Mouse (Mus musculus): Measurements from ENCODE around the gene Glt1d1. TPM values are rescaled to one million over a fixed set of nuclear protein-coding genes. Genes with fewer than 3 reads are reported as not detected.

Gene Glt1d1
- polyA plus RNA-seq, 1 experiment = 20.5 TPM

DNA sequence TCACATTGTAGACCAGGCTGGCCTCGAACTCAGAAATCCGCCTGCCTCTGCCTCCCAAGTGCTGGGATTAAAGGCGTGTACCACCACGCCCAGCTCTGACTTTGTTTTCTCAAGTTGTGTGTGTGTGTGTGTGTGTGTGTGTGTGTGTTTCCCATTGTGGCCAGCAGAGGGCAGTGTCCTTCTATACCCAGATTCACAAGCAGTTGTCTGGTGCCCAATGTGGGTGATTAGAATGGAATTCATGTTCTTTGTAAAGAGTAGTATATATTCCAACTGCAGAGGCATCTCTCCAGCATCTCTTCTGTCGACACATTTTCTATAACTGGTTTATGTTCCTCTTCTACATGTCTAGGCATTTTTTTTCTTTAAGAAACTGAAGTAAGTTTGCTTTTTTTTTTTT, 46.4 kb downstream of the Glt1d1 start:
- Histone ChIP-seq H3K4me3 (ENCODE audit: insufficient read depth, low read length) (no peak overlapping the region), H3K4me1 (ENCODE audit: control insufficient read depth, insufficient read depth, low read length) (no peaks in the 10 kb centered on the region), H3K27ac (ENCODE audit: insufficient read depth, low read length) (no peak overlapping the region)
- TF ChIP-seq CTCF (IDR thresholded peaks at IDR 0.05; ENCODE audit: extremely low read depth, insufficient read depth, low read length) (0 out of 2 replicates have a peak, but pooled peaks have one; percentile 3), POLR2A (IDR thresholded peaks at IDR 0.05; ENCODE audit: extremely low read depth, insufficient read depth, low read length) (no peak)

DNA sequence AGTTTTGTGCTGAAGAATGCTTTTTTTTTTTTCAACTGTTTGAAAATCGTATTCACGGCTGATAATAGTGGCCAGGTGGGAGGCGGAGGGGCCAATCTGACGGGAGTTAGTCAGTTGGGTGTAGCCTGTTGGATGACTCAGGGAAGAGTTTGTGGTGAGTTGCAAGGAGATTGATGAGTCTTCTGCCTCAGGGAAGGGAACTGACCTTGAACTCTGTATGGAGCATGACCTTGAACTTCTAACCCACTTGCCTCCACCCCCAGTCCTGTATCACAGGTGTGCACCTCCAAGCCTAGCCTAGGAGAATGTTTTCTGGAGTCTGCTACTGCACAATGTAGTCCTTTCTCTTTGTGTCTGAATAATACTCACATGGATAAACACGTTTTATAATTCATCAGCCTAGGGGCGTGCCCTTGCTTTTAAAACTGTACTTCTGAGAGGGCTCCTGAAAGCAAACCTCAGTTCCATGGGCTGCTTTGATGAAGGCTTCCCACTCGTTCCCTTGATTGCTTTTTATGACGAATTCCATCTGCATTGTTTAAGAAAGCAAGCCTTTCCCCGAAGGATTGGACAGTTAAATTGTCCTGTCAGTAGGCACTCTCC, 56.6 kb downstream of the Glt1d1 start:
- no peaks in the 10 kb centered on the region for H3K4me1 ChIP-seq (ENCODE audit: control insufficient read depth, insufficient read depth, low read length)
- no peak for TF ChIP-seq POLR2A (IDR thresholded peaks at IDR 0.05; ENCODE audit: extremely low read depth, insufficient read depth, low read length)
- TF ChIP-seq CTCF (IDR thresholded peaks at IDR 0.05; ENCODE audit: extremely low read depth, insufficient read depth, low read length) = no peak
- no peak overlapping the region for H3K4me3 ChIP-seq (ENCODE audit: insufficient read depth, low read length)
- H3K27ac ChIP-seq (ENCODE audit: insufficient read depth, low read length) = no peak overlapping the region

DNA sequence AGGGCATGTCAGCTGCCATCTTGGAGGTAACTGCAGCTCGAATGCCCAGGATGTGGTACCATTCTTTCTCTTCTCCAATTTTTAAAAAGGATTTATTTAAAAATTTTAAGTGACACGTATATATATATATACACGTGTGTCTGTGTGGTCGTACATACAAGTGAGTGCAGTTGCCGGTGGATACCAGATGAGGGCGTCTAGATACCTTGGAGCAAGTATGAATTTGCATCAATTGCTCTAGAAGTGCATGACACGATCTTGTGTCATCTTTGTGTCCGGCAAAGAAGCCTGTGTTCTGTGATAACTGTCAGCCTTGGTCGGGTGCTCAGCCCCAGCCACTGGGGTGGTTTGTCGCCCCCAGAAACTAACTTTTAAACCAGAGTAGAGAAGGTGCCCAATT, 59.0 kb downstream of the Glt1d1 start:
- no peak overlapping the region for H3K27ac ChIP-seq (ENCODE audit: insufficient read depth, low read length)
- H3K4me1 ChIP-seq (ENCODE audit: control insufficient read depth, insufficient read depth, low read length) = no peaks in the 10 kb centered on the region
- TF ChIP-seq CTCF (IDR thresholded peaks at IDR 0.05; ENCODE audit: extremely low read depth, insufficient read depth, low read length) = 0 out of 2 replicates have a peak, but pooled peaks have one; percentile 16
- no peak for TF ChIP-seq POLR2A (IDR thresholded peaks at IDR 0.05; ENCODE audit: extremely low read depth, insufficient read depth, low read length)
- H3K4me3 ChIP-seq (ENCODE audit: insufficient read depth, low read length) = no peak overlapping the region

DNA sequence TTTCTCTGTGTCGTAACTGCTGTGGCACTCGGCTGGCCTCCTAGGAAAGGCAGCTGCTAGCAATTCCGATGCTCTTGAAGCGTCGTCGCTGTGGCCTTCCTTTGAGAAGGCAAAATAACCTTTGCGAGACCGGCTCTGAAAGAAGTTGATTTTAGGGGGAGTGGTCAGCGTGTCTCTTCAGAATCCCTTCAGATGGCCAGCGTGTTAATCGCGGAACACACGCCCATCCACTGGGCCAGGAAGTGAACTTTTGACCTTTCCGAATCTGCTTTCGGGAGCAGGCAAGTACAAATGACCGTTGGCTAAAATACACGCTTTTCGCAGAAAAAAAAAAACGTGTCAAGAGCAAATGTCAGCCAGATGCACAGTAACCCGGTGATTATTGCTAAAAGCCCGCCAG, 59.5 kb downstream of the Glt1d1 start:
- H3K4me1 ChIP-seq (ENCODE audit: control insufficient read depth, insufficient read depth, low read length) = no peaks in the 10 kb centered on the region
- no peak overlapping the region for H3K27ac ChIP-seq (ENCODE audit: insufficient read depth, low read length)
- TF ChIP-seq CTCF (IDR thresholded peaks at IDR 0.05; ENCODE audit: extremely low read depth, insufficient read depth, low read length) = no peak
- TF ChIP-seq POLR2A (IDR thresholded peaks at IDR 0.05; ENCODE audit: extremely low read depth, insufficient read depth, low read length) = no peak
- no peak overlapping the region for H3K4me3 ChIP-seq (ENCODE audit: insufficient read depth, low read length)

DNA sequence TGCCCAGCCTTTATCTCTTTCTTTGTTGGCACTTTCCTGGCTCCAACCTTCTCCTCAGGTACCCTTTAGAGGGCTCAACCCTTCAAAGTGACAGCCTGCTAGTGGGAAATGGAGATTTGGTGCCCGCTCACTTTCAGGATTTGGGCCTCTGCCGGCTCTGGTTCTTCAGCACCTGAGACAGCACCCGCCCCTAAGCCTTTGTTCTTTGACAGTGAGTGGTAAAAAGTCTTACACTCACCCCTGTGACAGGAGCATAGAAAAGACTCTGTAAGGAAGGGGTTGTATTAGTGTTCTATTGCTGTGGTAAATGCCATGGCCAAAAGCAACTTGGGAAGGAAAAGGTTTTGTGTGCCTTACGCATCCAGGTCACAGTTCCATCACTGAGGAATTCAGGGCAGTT, 63.8 kb downstream of the Glt1d1 start:
- TF ChIP-seq POLR2A (IDR thresholded peaks at IDR 0.05; ENCODE audit: extremely low read depth, insufficient read depth, low read length) (no peak), CTCF (IDR thresholded peaks at IDR 0.05; ENCODE audit: extremely low read depth, insufficient read depth, low read length) (no peak)

DNA sequence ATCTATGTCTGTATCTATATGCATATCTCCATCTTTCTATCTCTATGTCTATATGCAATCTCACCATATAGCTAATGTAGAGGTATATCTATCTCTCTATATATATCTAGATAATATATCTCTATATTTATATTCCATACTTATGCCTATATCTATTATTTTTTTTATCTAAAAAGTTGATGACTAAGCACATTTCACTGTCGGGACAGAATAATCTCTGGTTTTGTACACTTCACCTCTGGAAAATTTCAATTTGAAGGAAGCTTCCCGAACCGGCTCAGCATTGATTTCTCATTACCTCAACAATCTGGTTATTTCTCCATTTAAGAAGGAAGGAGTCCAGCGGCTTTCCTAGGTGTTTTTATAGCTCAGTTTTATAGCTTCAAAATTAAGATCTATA, 64.5 kb downstream of the Glt1d1 start:
- H3K27ac ChIP-seq (ENCODE audit: insufficient read depth, low read length) = no peak overlapping the region
- no peak overlapping the region for H3K4me3 ChIP-seq (ENCODE audit: insufficient read depth, low read length)
- TF ChIP-seq CTCF (IDR thresholded peaks at IDR 0.05; ENCODE audit: extremely low read depth, insufficient read depth, low read length) (no peak), POLR2A (IDR thresholded peaks at IDR 0.05; ENCODE audit: extremely low read depth, insufficient read depth, low read length) (no peak)
- H3K4me1 ChIP-seq (ENCODE audit: control insufficient read depth, insufficient read depth, low read length) = no peaks in the 10 kb centered on the region

More for the DNA sequence above, 63.8 kb downstream of the Glt1d1 start:
- Histone ChIP-seq H3K27ac (ENCODE audit: insufficient read depth, low read length) (no peak overlapping the region), H3K4me3 (ENCODE audit: insufficient read depth, low read length) (no peak overlapping the region), H3K4me1 (ENCODE audit: control insufficient read depth, insufficient read depth, low read length) (no peaks in the 10 kb centered on the region)

DNA sequence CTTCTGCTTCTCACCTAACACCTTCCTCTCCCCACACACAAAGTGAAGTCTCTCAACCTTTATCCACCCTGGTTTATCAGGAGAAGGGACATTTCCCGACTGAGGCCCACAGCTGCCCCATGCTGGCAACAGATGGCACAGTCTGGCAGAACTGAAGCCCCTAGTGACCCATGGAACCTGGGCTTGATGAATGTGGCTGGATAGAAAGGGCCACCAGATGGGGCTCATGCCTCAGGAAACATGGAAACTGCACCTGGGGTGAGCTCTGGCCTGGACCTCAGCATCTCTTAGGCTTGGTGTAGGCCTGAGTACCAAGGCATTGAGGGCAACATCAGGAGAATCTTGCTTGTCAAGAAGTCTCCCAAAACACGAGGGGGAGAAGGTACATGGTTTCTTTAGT, 66.5 kb downstream of the Glt1d1 start:
- no peak for TF ChIP-seq POLR2A (IDR thresholded peaks at IDR 0.05; ENCODE audit: extremely low read depth, insufficient read depth, low read length)
- peak; percentile 23; the same call in 1 of the 2 replicates for TF ChIP-seq CTCF (IDR thresholded peaks at IDR 0.05; ENCODE audit: extremely low read depth, insufficient read depth, low read length)
- Histone ChIP-seq H3K4me3 (ENCODE audit: insufficient read depth, low read length) (no peak overlapping the region), H3K4me1 (ENCODE audit: control insufficient read depth, insufficient read depth, low read length) (no peaks in the 10 kb centered on the region), H3K27ac (ENCODE audit: insufficient read depth, low read length) (no peak overlapping the region)

DNA sequence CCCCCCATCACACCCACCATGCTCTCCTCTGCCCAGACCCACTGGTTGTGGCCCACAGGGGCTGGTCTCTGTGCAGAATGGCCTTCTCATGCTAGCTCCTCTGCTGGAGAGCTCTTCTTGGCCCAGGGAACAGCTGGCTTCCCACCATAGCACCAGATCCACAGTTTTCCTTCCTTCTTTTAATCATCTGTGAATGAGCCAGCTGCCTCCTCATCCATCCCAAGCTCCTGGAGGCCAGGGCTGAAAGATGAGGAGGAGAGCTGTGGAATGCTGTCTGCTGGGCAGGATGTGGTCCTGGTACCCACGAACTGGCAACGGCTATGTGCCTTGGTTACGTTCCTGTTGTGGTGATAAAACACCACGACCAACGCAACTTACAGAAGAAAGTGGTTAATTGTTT, 67.6 kb downstream of the Glt1d1 start:
- Histone ChIP-seq H3K27ac (ENCODE audit: insufficient read depth, low read length) (no peak overlapping the region), H3K4me3 (ENCODE audit: insufficient read depth, low read length) (no peak overlapping the region), H3K4me1 (ENCODE audit: control insufficient read depth, insufficient read depth, low read length) (no peaks in the 10 kb centered on the region)
- TF ChIP-seq CTCF (IDR thresholded peaks at IDR 0.05; ENCODE audit: extremely low read depth, insufficient read depth, low read length) (no peak), POLR2A (IDR thresholded peaks at IDR 0.05; ENCODE audit: extremely low read depth, insufficient read depth, low read length) (no peak)

DNA sequence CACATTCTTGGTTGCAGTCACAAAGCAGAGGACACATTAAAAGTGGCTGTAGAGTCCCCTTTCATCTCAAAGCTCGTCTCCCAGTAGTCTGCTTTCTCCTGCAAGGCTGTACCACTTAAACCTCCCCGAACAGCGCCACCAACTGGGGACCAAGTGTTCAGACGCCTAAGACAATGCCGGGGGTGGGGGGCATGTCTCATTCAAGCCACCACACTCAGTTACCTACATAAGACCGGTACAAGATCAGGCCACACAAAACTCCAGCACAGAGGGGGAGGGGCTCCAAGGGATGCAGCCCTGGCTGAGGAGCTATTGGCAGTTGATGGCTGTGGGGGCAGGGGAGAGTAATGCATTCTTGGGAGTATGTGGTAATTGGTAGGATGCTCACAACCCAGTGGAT, 68.1 kb downstream of the Glt1d1 start:
- TF ChIP-seq POLR2A (IDR thresholded peaks at IDR 0.05; ENCODE audit: extremely low read depth, insufficient read depth, low read length) (no peak), CTCF (IDR thresholded peaks at IDR 0.05; ENCODE audit: extremely low read depth, insufficient read depth, low read length) (0 out of 2 replicates have a peak, but pooled peaks have one; percentile 1)
- no peak overlapping the region for H3K27ac ChIP-seq (ENCODE audit: insufficient read depth, low read length)
- no peak overlapping the region for H3K4me3 ChIP-seq (ENCODE audit: insufficient read depth, low read length)
- H3K4me1 ChIP-seq (ENCODE audit: control insufficient read depth, insufficient read depth, low read length) = no peaks in the 10 kb centered on the region

DNA sequence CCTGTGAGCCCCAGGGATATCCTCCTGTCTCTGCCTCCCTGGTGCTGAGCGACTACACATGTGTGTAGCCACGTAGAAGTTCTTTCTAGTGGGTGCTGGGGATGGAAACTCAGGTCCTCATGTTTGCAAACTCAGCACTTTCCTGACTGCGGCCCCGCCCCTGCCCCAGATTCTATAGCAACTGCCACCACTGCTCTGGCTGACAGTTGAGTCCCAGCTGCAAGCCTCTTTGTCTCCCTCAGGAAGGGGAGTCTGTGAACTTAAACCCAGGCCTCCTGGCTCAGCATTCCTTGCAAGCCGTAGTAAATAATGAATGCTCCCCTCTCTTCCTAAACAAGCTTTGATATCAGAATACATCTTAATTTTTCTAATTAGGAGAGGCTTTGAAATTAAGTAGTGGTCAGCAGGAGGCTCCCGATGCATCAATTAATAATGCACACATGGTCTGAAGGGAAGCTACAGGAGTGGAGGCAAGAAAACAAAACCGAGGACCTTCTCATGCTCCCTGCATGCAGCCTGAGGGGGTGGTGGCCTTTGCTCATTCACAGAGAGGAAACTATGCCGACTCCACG, 71.6 kb downstream of the Glt1d1 start:
- TF ChIP-seq POLR2A (IDR thresholded peaks at IDR 0.05; ENCODE audit: extremely low read depth, insufficient read depth, low read length) (no peak), CTCF (IDR thresholded peaks at IDR 0.05; ENCODE audit: extremely low read depth, insufficient read depth, low read length) (no peak)
- Histone ChIP-seq H3K4me3 (ENCODE audit: insufficient read depth, low read length) (no peak overlapping the region), H3K4me1 (ENCODE audit: control insufficient read depth, insufficient read depth, low read length) (no peaks in the 10 kb centered on the region), H3K27ac (ENCODE audit: insufficient read depth, low read length) (no peak overlapping the region)
